Mouse (Mus musculus): ENCODE results near the gene Fkbp5. TPM values are rescaled to one million over a fixed set of nuclear protein-coding genes. Genes with fewer than 3 reads are reported as not detected.
A peak's percentile ranks its signal among the peaks of the same experiment; 100 is the strongest.
"Not testable (repeated sequence)": the region's sequence is repeated elsewhere in the genome, so short reads cannot be mapped to it uniquely, and the experiment has no call there.

The Fkbp5 gene
- polyA plus RNA-seq, 1 experiment from 2014 or later = 26.6 TPM

DNA sequence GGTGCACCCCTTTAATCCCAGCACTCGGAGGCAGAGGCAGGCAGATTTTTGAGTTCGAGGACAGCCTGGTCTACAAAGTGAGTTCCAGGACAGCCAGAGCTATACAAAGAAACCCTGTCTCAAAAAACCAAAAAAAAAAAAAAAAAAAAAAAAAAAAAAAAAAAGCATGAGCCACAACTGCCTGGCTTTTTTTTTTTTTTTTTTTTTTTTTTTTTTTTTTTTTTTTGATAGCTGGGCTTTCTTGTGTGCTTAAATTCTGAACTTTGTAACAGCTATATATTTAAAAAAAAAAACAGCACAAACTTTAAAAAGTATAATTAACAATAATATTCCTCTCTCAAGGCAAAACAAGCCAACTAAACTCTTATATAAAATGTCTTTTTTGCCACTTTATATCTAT lies 112.6 kb downstream of the Fkbp5 start:
- not testable (repeated sequence) for H3K27ac ChIP-seq (replicated peaks); H3K4me1 ChIP-seq (replicated peaks); H3K27me3 ChIP-seq; H3K4me2 ChIP-seq; H3K9me3 ChIP-seq; ATAC-seq (ENCODE audit: low read depth); H3K4me3 ChIP-seq; H3K9ac ChIP-seq
- H3K36me3 ChIP-seq = peaks cover 36% of the 10 kb centered on the region
- WGBS = 95% methylated on average over 2 of the region's 2 CpGs

DNA sequence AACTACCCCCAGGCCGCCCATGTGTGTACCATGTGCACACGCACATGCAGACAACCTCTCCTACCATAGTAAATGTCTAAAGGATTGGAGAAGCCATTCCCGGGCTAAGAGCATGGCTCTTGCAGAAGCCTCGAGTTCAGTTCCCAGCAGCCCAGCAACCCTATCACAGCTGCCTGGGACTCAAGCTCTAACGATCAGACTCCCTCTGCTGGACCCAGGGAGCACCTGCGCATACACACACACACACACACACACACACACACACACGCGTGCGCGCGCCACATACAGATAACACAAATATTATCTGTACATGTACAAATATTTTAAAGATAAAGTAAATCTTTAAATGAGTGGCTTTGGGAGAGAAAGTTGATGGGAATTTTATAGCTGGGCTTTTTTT lies 113.0 kb downstream of the Fkbp5 start:
- no peak overlapping the region for H3K4me3 ChIP-seq
- no peaks in the 10 kb centered on the region for H3K9me3 ChIP-seq
- no peak for ATAC-seq (ENCODE audit: low read depth)
- H3K27ac ChIP-seq (replicated peaks) = no peak overlapping the region
- peaks cover 39% of the 10 kb centered on the region for H3K36me3 ChIP-seq
- no peaks in the 10 kb centered on the region for H3K4me1 ChIP-seq (replicated peaks)
- no peaks in the 10 kb centered on the region for H3K27me3 ChIP-seq
- H3K9ac ChIP-seq = no peak overlapping the region
- 99% methylated on average over 11 of the region's 11 CpGs for WGBS
- H3K4me2 ChIP-seq = no peak overlapping the region

DNA sequence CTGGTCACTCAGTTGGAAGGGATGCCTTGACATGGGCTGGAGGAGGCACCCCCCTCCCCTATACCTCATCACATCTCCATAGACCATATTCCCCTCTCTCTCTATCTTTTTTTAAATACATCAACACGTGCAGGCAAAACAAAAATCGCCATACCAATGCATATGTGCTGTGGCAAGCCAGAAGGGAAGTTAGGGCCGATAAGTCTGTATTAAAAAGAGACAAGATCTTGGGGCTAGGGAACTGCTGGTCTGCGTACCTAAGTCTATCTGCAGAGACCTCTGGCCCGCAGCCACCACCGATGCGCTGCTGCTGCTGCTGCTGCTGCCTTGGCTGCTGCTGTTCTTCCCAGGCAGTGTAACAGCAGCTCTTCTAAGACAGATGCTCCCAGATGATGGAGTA lies 122.3 kb downstream of the Fkbp5 start:
- Histone ChIP-seq H3K27me3 (no peaks in the 10 kb centered on the region), H3K27ac (replicated peaks) (no peak overlapping the region), H3K4me3 (no peak overlapping the region), H3K36me3 (peaks cover 23% of the 10 kb centered on the region), H3K4me2 (no peak overlapping the region), H3K4me1 (replicated peaks) (no peaks in the 10 kb centered on the region), H3K9ac (no peak overlapping the region), H3K9me3 (no peaks in the 10 kb centered on the region)
- ATAC-seq (ENCODE audit: low read depth) = no peak
- 85% methylated on average over 7 of the region's 7 CpGs for WGBS

DNA sequence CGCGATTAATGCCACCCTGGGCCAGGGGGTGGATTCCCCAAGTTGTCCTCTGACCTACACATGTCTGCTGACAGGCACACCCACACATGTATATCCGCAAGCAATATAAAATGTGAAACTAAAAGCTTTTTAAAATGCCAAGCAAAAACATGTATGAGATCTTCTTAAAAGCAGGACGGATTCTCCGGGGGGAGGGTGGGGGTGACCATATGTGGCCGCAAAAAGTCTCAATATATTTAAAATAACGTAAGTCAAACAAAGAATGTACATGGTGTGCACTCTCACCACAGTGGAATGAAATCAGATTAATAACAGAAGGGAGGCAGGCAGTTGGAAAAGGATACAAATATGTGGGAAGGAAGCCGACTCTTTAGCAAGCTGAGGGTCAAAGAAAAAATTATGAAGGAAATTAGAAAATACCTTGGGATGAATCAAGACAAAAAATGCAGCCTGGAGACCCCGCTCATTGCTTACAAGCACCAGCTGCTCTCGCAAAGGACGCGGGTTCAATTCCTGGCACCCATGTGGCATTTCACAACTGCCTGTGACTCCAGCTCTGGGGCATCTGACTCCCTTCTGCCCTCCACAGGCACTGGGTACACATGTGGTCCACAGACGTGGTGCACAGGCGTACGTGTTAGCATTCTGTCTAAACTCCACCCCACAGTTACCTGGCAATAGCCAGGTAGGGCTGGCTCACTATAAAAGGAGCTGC lies 123.1 kb downstream of the Fkbp5 start:
- no peak overlapping the region for H3K27ac ChIP-seq (replicated peaks)
- H3K9me3 ChIP-seq = no peaks in the 10 kb centered on the region
- peaks cover 17% of the 10 kb centered on the region for H3K36me3 ChIP-seq
- H3K4me3 ChIP-seq = no peak overlapping the region
- H3K4me2 ChIP-seq = no peak overlapping the region
- no peak for ATAC-seq (ENCODE audit: low read depth)
- 88% methylated on average over 15 of the region's 15 CpGs for WGBS
- no peaks in the 10 kb centered on the region for H3K27me3 ChIP-seq
- H3K9ac ChIP-seq = no peak overlapping the region
- H3K4me1 ChIP-seq (replicated peaks) = no peaks in the 10 kb centered on the region

DNA sequence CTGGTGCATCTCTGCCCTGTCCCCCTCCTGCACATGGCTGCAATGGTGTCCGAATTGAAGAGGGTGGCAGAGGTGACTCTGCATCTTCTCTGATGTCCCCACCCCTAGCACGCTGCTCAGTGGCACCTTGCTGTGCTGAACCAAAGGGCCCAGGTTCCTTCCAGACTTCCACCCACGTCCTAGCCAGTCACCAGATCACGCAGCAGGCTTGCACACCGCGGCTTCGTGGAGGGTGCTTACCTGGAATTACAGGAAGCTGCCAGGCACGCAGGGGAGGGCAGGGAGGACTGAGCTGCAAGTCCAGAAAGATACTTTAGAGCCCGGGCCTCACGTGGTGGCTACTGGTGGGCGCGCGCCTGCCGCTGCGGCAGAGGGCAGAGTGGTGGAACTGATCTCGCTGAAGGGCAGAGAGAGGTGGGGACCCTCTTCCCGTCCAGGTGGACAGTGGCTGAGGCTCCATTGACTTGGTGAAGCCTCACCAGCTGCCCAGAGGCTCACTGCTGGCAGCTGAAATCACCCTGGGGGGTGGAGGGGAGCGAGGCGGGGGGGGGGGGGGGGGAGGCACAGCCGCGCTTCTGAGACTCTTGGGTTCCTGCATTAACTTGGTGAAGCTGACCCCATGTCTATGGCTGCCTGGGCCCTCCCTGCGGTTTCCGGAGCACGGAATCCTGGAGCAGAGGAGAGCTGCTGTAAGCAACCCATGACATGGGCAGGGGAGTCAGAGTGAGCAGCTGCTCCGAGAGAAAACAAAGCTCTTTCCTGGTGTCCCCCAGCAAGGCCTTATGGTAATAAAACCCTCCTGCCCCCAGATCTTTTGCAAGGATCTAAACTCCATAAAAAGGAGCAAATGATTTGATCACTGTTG lies 125.5 kb downstream of the Fkbp5 start:
- ATAC-seq (ENCODE audit: low read depth) = no peak
- no peak overlapping the region for H3K27ac ChIP-seq (replicated peaks)
- no peaks in the 10 kb centered on the region for H3K9me3 ChIP-seq
- H3K4me3 ChIP-seq = no peak overlapping the region
- H3K4me2 ChIP-seq = no peak overlapping the region
- H3K9ac ChIP-seq = no peak overlapping the region
- H3K4me1 ChIP-seq (replicated peaks) = peaks cover under 1% of the 10 kb centered on the region; the same call in 1 of the 2 replicates
- H3K27me3 ChIP-seq = peaks cover 9% of the 10 kb centered on the region
- WGBS = 9% methylated on average over 23 of the region's 25 CpGs
- peaks cover 4% of the 10 kb centered on the region; the same call in 1 of the 2 replicates for H3K36me3 ChIP-seq

DNA sequence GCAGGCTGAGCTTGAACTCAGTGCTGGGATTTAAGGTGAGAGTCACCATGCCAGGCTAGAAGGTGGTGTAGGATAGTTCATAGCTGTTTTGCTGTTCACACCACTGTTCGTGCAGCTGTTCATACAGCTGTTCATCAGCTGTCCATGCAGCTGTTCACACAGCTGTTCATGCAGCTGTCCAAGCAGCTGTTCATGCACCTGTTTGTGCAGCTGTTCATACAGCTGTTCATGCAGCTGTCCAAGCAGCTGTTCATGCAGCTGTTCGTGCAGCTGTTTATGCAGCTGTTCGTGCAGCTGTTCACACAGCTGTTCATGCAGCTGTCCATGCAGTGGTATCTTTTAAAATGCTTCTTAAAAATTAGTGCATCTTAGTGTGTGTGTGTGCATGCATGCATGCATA lies 128.8 kb downstream of the Fkbp5 start:
- Histone ChIP-seq H3K9me3 (no peaks in the 10 kb centered on the region), H3K4me3 (no peak overlapping the region), H3K4me2 (no peak overlapping the region), H3K9ac (no peak overlapping the region), H3K27me3 (peaks cover 22% of the 10 kb centered on the region), H3K4me1 (replicated peaks) (peaks cover 7% of the 10 kb centered on the region; the same call in 1 of the 2 replicates), H3K36me3 (no peaks in the 10 kb centered on the region), H3K27ac (replicated peaks) (no peak overlapping the region)
- 94% methylated on average over 3 of the region's 3 CpGs for WGBS
- no peak for ATAC-seq (ENCODE audit: low read depth)

DNA sequence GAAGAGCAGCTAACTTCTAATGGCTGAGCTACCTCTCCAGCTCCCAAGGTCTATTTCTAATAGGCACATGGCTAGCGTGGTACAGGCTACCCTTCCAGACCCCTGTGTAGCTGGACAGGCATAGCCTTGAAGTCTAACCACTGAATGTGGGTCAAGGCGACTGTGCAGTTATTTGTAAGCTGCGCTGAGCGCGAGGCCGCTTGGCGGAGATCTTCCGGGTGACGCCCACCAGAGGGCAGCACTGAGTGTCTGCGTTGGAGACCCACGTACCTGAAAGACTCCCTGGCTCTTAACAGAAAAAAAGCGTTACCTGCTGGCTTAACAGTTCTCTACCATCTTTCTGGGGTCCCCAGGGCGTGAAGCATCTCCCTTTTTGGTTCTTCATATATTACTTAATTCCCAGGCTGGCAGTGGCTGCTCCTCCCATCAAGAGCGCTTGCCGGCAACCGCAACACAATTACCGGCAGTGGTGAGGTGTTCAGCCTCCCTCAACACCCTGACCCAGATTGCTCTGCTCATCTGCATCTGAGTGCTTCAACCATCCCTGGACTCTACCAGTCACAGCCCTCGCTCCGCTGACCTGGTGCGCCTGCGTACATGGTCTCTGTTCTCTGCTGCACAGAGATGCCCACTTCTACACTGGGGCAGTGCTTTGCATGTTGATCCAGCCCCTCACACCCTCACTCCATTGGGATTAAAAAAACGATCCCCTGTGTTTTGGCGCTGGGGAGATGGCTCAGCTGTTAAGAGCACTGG lies 131.0 kb downstream of the Fkbp5 start:
- peaks cover 22% of the 10 kb centered on the region for H3K27me3 ChIP-seq
- peak overlapping the region; percentile 50; the same call in 1 of the 2 replicates for H3K9ac ChIP-seq
- peak overlapping the region; percentile 22 for H3K4me3 ChIP-seq
- no peak overlapping the region for H3K27ac ChIP-seq (replicated peaks)
- H3K4me2 ChIP-seq = peak overlapping the region; percentile 50
- peak; percentile 63 for ATAC-seq (ENCODE audit: low read depth)
- no peaks in the 10 kb centered on the region for H3K9me3 ChIP-seq
- no peaks in the 10 kb centered on the region for H3K36me3 ChIP-seq
- H3K4me1 ChIP-seq (replicated peaks) = peaks cover 7% of the 10 kb centered on the region; the same call in 1 of the 2 replicates
- WGBS = 3% methylated on average over 23 of the region's 23 CpGs

DNA sequence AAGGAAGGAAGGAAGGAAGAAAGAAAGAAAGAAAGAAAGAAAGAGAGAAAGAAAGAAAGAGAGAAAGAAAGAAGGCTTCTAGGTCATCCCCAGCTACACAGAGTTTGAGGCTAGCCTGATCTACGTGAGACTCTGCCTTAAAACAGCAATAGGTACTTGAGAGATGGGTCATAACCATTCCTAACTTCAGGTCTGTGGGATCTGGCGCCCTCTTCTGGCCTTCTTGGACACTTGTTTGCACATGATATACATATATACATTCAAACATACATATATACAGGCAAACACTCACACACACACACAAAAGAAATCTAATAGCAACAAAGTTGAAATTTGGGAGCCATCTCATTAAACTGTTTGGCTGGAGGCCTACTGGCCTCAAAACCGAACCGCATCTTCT lies 133.0 kb downstream of the Fkbp5 start:
- H3K4me3 ChIP-seq = no peak overlapping the region
- no peaks in the 10 kb centered on the region for H3K36me3 ChIP-seq
- no peak overlapping the region for H3K27ac ChIP-seq (replicated peaks)
- no peak for ATAC-seq (ENCODE audit: low read depth)
- no peak overlapping the region for H3K4me2 ChIP-seq
- H3K9me3 ChIP-seq = no peaks in the 10 kb centered on the region
- H3K27me3 ChIP-seq = peaks cover 22% of the 10 kb centered on the region
- H3K4me1 ChIP-seq (replicated peaks) = peaks cover 7% of the 10 kb centered on the region; the same call in 1 of the 2 replicates
- 63% methylated on average over 4 of the region's 4 CpGs for WGBS
- H3K9ac ChIP-seq = no peak overlapping the region

DNA sequence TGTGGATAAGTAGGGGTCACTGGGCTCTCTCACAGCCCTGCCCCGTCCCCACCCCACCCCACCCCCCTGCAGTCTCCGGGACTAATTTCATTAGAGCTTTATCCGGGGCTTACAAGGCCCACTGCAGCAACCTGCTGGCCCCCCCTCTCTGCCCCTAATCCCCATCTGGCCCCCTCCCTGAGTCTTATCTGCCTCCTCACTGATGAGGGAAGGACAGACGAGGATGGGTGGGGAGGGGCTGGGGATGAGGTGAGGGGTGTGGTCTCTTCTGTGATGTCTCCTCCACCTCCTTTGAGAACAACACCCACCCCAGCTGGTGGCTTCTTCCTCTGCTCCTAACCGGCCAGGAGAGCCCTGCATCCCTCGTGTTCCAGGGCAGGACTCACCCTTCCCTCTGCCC lies 137.1 kb downstream of the Fkbp5 start:
- 11% methylated on average over 6 of the region's 6 CpGs for WGBS
- Histone ChIP-seq H3K4me3 (no peak overlapping the region), H3K4me2 (no peak overlapping the region), H3K9me3 (no peaks in the 10 kb centered on the region), H3K27ac (replicated peaks) (no peak overlapping the region), H3K36me3 (no peaks in the 10 kb centered on the region), H3K9ac (no peak overlapping the region), H3K4me1 (replicated peaks) (0 out of 2 replicates have a peak, but pooled peaks cover 3% of the 10 kb centered on the region), H3K27me3 (peaks cover 18% of the 10 kb centered on the region)
- ATAC-seq (ENCODE audit: low read depth) = no peak

DNA sequence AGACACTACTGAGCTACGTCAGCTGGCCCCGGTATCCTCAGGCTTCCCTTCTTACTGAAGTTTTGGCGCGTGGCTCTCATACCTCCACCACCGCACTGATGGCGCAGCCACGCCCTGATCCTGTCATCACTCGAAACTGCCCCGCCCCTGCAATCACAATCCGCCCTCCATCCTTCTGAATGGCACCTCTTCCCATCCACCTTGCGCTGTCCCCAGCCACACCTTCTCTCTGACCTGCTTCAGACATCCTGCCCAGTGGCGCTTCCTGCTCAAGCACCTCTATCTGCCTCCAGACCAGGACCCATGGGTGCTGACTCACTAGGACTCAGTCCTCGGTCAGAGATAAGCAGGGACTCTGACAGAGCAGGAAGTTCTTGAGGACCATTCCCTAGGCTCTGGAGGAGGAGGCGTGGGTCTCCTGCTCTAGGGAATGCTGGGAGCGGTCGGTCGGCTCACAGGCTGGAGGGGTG lies 141.7 kb downstream of the Fkbp5 start:
- no peak for ATAC-seq (ENCODE audit: low read depth)
- Histone ChIP-seq H3K4me2 (no peak overlapping the region), H3K4me3 (no peak overlapping the region), H3K36me3 (no peaks in the 10 kb centered on the region), H3K9me3 (no peaks in the 10 kb centered on the region), H3K27me3 (peaks cover 38% of the 10 kb centered on the region), H3K27ac (replicated peaks) (no peak overlapping the region), H3K4me1 (replicated peaks) (0 out of 2 replicates have a peak, but pooled peaks cover 3% of the 10 kb centered on the region), H3K9ac (no peak overlapping the region)
- WGBS = 6% methylated on average over 17 of the region's 17 CpGs

DNA sequence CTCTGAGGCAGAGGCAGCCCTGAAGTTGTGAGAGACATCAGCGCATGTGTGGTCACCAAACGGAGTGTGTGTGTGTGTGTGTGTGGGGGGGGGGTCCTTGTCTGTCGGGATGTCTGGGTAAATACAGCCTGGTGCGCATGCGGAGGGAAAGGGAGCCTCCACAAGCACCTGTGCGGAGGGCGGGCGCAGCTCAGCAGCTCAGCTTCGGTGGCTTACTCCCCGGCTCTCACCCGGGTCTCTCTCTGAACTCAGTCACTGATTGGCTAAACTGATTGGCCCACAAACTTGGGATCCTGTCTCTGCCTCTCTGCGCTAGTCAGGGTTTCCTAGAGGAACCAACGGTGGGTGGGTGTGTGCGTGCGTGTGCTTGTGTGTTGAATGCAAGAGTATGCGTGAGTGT lies 142.8 kb downstream of the Fkbp5 start:
- WGBS = 19% methylated on average over 16 of the region's 16 CpGs
- Histone ChIP-seq H3K4me2 (no peak overlapping the region), H3K27ac (replicated peaks) (no peak overlapping the region), H3K36me3 (no peaks in the 10 kb centered on the region), H3K9ac (no peak overlapping the region), H3K27me3 (peaks cover 38% of the 10 kb centered on the region), H3K9me3 (no peaks in the 10 kb centered on the region), H3K4me3 (no peak overlapping the region), H3K4me1 (replicated peaks) (0 out of 2 replicates have a peak, but pooled peaks cover 3% of the 10 kb centered on the region)
- no peak for ATAC-seq (ENCODE audit: low read depth)

DNA sequence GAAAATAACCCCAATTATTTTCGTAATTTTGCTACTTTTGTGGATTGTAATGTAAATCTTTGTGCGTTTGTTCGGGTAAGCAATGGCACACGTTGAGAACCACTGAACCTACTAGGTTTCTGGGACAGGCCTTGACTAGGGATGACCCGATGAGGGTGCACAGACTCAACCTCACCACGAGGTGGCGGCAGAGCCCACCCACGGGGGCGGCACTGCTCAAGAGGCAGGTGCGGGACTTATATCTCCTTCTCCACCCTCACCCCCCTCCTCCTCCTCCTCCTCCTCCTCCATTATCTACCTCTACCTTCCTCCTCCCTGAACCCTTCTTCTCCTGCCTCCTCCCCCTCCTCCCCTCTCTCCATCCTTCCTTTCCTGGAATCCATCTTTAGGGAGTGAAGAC lies 143.5 kb downstream of the Fkbp5 start:
- H3K27me3 ChIP-seq = peaks cover 38% of the 10 kb centered on the region
- H3K9me3 ChIP-seq = no peaks in the 10 kb centered on the region
- H3K27ac ChIP-seq (replicated peaks) = no peak overlapping the region
- WGBS = 13% methylated on average over 10 of the region's 10 CpGs
- H3K4me3 ChIP-seq = no peak overlapping the region
- H3K4me2 ChIP-seq = no peak overlapping the region
- H3K9ac ChIP-seq = no peak overlapping the region
- H3K4me1 ChIP-seq (replicated peaks) = 0 out of 2 replicates have a peak, but pooled peaks cover 3% of the 10 kb centered on the region
- H3K36me3 ChIP-seq = no peaks in the 10 kb centered on the region
- no peak for ATAC-seq (ENCODE audit: low read depth)
